Mouse (Mus musculus): ENCODE results near the gene Gm21992. TPM values are rescaled to one million over a fixed set of nuclear protein-coding genes. Genes with fewer than 3 reads are reported as not detected.

The Gm21992 gene
- polyA plus RNA-seq, 1 experiment from 2014 or later, result 17.1 TPM

- peaks cover 51% of the 10 kb centered on the region for H3K27me3 ChIP-seq (replicated peaks; ENCODE audit: control insufficient read depth, insufficient read depth, low read length)
- H3K4me2 ChIP-seq (ENCODE audit: low read depth, low read length), result peak overlapping the region; percentile 99
- H3K9ac ChIP-seq (ENCODE audit: low read depth, low read length), result peak overlapping the region; percentile 62
- no peak overlapping the region for H3K27ac ChIP-seq (replicated peaks; ENCODE audit: low read depth, low read length)
- H3K4me1 ChIP-seq (ENCODE audit: control insufficient read depth, insufficient read depth, low read length), result peaks cover 4% of the 10 kb centered on the region
- DNase-seq (ENCODE audit: low spot score), result peak; percentile 27
- peak overlapping the region; percentile 59 for H3K4me3 ChIP-seq (ENCODE audit: low read depth, low read length)
- 1% methylated on average over 12 of the region's 65 CpGs for WGBS
- no peaks in the 10 kb centered on the region for H3K9me3 ChIP-seq (ENCODE audit: control insufficient read depth, low read length)
- H3K36me3 ChIP-seq (ENCODE audit: control insufficient read depth, insufficient read depth, low read length), result no peaks in the 10 kb centered on the region
- peak; percentile 73 for ATAC-seq (ENCODE audit: low read depth)
These were observed 99.7 kb downstream of the Gm21992 start for GRCm38 (mm10) chr19:4711601-4712155.

- no peak for DNase-seq (ENCODE audit: low spot score)
- Histone ChIP-seq H3K27me3 (replicated peaks; ENCODE audit: control insufficient read depth, insufficient read depth, low read length) (peaks cover 51% of the 10 kb centered on the region), H3K9me3 (ENCODE audit: control insufficient read depth, low read length) (no peaks in the 10 kb centered on the region), H3K4me1 (ENCODE audit: control insufficient read depth, insufficient read depth, low read length) (peaks cover 4% of the 10 kb centered on the region), H3K4me3 (ENCODE audit: low read depth, low read length) (peak within 1 kb of the TSS; percentile 59), H3K4me2 (ENCODE audit: low read depth, low read length) (peak within 1 kb of the TSS; percentile 99), H3K27ac (replicated peaks; ENCODE audit: low read depth, low read length) (no peak within 1 kb of the TSS), H3K9ac (ENCODE audit: low read depth, low read length) (peak within 1 kb of the TSS; percentile 62), H3K36me3 (ENCODE audit: control insufficient read depth, insufficient read depth, low read length) (no peaks in the 10 kb centered on the region)
- ATAC-seq (ENCODE audit: low read depth), result no peak
- WGBS, result 10% methylated on average over 13 of the region's 13 CpGs
These were observed 100.3 kb downstream of the Gm21992 start, which contains the start of gene Sptbn2 for GRCm38 (mm10) chr19:4711098-4711600. Gene Sptbn2 (plus strand): TSS chr19:4711167.

- ATAC-seq (ENCODE audit: low read depth) (no peak), DNase-seq (ENCODE audit: low spot score) (no peak)
- no peak overlapping the region for H3K9ac ChIP-seq (ENCODE audit: low read depth, low read length)
- 87% methylated on average over 10 of the region's 10 CpGs for WGBS
- no peaks in the 10 kb centered on the region for H3K36me3 ChIP-seq (ENCODE audit: control insufficient read depth, insufficient read depth, low read length)
- H3K27ac ChIP-seq (replicated peaks; ENCODE audit: low read depth, low read length), result no peak overlapping the region
- H3K4me2 ChIP-seq (ENCODE audit: low read depth, low read length), result no peak overlapping the region
- no peaks in the 10 kb centered on the region for H3K9me3 ChIP-seq (ENCODE audit: control insufficient read depth, low read length)
- H3K27me3 ChIP-seq (replicated peaks; ENCODE audit: control insufficient read depth, insufficient read depth, low read length), result peaks cover 39% of the 10 kb centered on the region
- H3K4me1 ChIP-seq (ENCODE audit: control insufficient read depth, insufficient read depth, low read length), result peaks cover 4% of the 10 kb centered on the region
- H3K4me3 ChIP-seq (ENCODE audit: low read depth, low read length), result no peak overlapping the region
These were observed 102.6 kb downstream of the Gm21992 start for GRCm38 (mm10) chr19:4708765-4709164.

- Histone ChIP-seq H3K27me3 (replicated peaks; ENCODE audit: control insufficient read depth, insufficient read depth, low read length) (peaks cover 30% of the 10 kb centered on the region), H3K4me3 (ENCODE audit: low read depth, low read length) (no peak overlapping the region), H3K36me3 (ENCODE audit: control insufficient read depth, insufficient read depth, low read length) (no peaks in the 10 kb centered on the region), H3K4me2 (ENCODE audit: low read depth, low read length) (no peak overlapping the region), H3K9ac (ENCODE audit: low read depth, low read length) (no peak overlapping the region), H3K27ac (replicated peaks; ENCODE audit: low read depth, low read length) (no peak overlapping the region), H3K4me1 (ENCODE audit: control insufficient read depth, insufficient read depth, low read length) (0 out of 2 replicates have a peak, but pooled peaks cover 3% of the 10 kb centered on the region), H3K9me3 (ENCODE audit: control insufficient read depth, low read length) (no peaks in the 10 kb centered on the region)
- 57% methylated on average over 7 of the region's 7 CpGs for WGBS
- DNase-seq (ENCODE audit: low spot score), result no peak
- ATAC-seq (ENCODE audit: low read depth), result no peak
These were observed 110.2 kb downstream of the Gm21992 start for GRCm38 (mm10) chr19:4701221-4701620.

GRCm38 (mm10) chr19:4700656-4701055 lies 110.8 kb downstream of the Gm21992 start:
- no peak overlapping the region for H3K4me2 ChIP-seq (ENCODE audit: low read depth, low read length)
- peaks cover 30% of the 10 kb centered on the region for H3K27me3 ChIP-seq (replicated peaks; ENCODE audit: control insufficient read depth, insufficient read depth, low read length)
- H3K36me3 ChIP-seq (ENCODE audit: control insufficient read depth, insufficient read depth, low read length), result no peaks in the 10 kb centered on the region
- H3K27ac ChIP-seq (replicated peaks; ENCODE audit: low read depth, low read length), result no peak overlapping the region
- no peak overlapping the region for H3K4me3 ChIP-seq (ENCODE audit: low read depth, low read length)
- no peak overlapping the region for H3K9ac ChIP-seq (ENCODE audit: low read depth, low read length)
- WGBS, result 66% methylated on average over 8 of the region's 8 CpGs
- 0 out of 2 replicates have a peak, but pooled peaks cover 3% of the 10 kb centered on the region for H3K4me1 ChIP-seq (ENCODE audit: control insufficient read depth, insufficient read depth, low read length)
- ATAC-seq (ENCODE audit: low read depth) (no peak), DNase-seq (ENCODE audit: low spot score) (no peak)
- no peaks in the 10 kb centered on the region for H3K9me3 ChIP-seq (ENCODE audit: control insufficient read depth, low read length)

GRCm38 (mm10) chr19:4699821-4700220 lies 111.6 kb downstream of the Gm21992 start:
- Histone ChIP-seq H3K9me3 (ENCODE audit: control insufficient read depth, low read length) (no peaks in the 10 kb centered on the region), H3K4me1 (ENCODE audit: control insufficient read depth, insufficient read depth, low read length) (0 out of 2 replicates have a peak, but pooled peaks cover 3% of the 10 kb centered on the region), H3K27me3 (replicated peaks; ENCODE audit: control insufficient read depth, insufficient read depth, low read length) (peaks cover 30% of the 10 kb centered on the region), H3K4me3 (ENCODE audit: low read depth, low read length) (no peak overlapping the region), H3K9ac (ENCODE audit: low read depth, low read length) (no peak overlapping the region), H3K36me3 (ENCODE audit: control insufficient read depth, insufficient read depth, low read length) (no peaks in the 10 kb centered on the region), H3K27ac (replicated peaks; ENCODE audit: low read depth, low read length) (no peak overlapping the region), H3K4me2 (ENCODE audit: low read depth, low read length) (no peak overlapping the region)
- no peak for DNase-seq (ENCODE audit: low spot score)
- ATAC-seq (ENCODE audit: low read depth), result no peak
- 69% methylated on average over 5 of the region's 5 CpGs for WGBS

GRCm38 (mm10) chr19:4698856-4699255 lies 112.6 kb downstream of the Gm21992 start:
- Histone ChIP-seq H3K9ac (ENCODE audit: low read depth, low read length) (no peak overlapping the region), H3K27me3 (replicated peaks; ENCODE audit: control insufficient read depth, insufficient read depth, low read length) (peaks cover 36% of the 10 kb centered on the region)
- 31% methylated on average over 8 of the region's 8 CpGs for WGBS

GRCm38 (mm10) chr19:4698205-4698677 lies 113.2 kb downstream of the Gm21992 start, which contains the start of gene Gm960:
Gene Gm960 (minus strand): TSS chr19:4698668.
- ATAC-seq (ENCODE audit: low read depth) (peak; percentile 82), DNase-seq (ENCODE audit: low spot score) (peak; percentile 53)
- no peaks in the 10 kb centered on the region for H3K36me3 ChIP-seq (ENCODE audit: control insufficient read depth, insufficient read depth, low read length)
- 0 out of 2 replicates have a peak, but pooled peaks cover 3% of the 10 kb centered on the region for H3K4me1 ChIP-seq (ENCODE audit: control insufficient read depth, insufficient read depth, low read length)
- H3K9me3 ChIP-seq (ENCODE audit: control insufficient read depth, low read length), result no peaks in the 10 kb centered on the region
- H3K9ac ChIP-seq (ENCODE audit: low read depth, low read length), result peak within 1 kb of the TSS; percentile 50
- H3K4me2 ChIP-seq (ENCODE audit: low read depth, low read length), result peak within 1 kb of the TSS; percentile 68
- H3K27me3 ChIP-seq (replicated peaks; ENCODE audit: control insufficient read depth, insufficient read depth, low read length), result peaks cover 36% of the 10 kb centered on the region
- no peak within 1 kb of the TSS for H3K27ac ChIP-seq (replicated peaks; ENCODE audit: low read depth, low read length)
- 1% methylated on average over 40 of the region's 40 CpGs for WGBS
- peak within 1 kb of the TSS; percentile 46 for H3K4me3 ChIP-seq (ENCODE audit: low read depth, low read length)

More at GRCm38 (mm10) chr19:4698856-4699255, 112.6 kb downstream of the Gm21992 start:
- H3K36me3 ChIP-seq (ENCODE audit: control insufficient read depth, insufficient read depth, low read length), result no peaks in the 10 kb centered on the region
- DNase-seq (ENCODE audit: low spot score) (no peak), ATAC-seq (ENCODE audit: low read depth) (no peak)
- peak overlapping the region; percentile 46; the same call in 1 of the 2 replicates for H3K4me3 ChIP-seq (ENCODE audit: low read depth, low read length)
- peak overlapping the region; percentile 68 for H3K4me2 ChIP-seq (ENCODE audit: low read depth, low read length)
- H3K4me1 ChIP-seq (ENCODE audit: control insufficient read depth, insufficient read depth, low read length), result 0 out of 2 replicates have a peak, but pooled peaks cover 3% of the 10 kb centered on the region
- no peak overlapping the region for H3K27ac ChIP-seq (replicated peaks; ENCODE audit: low read depth, low read length)
- no peaks in the 10 kb centered on the region for H3K9me3 ChIP-seq (ENCODE audit: control insufficient read depth, low read length)

Data from embryonic facial prominence, embryonic 14.5 days (tissue).